Mouse (Mus musculus) gonadal fat pad, adult 2 months (tissue): Measurements from ENCODE around the gene Smarca4. TPM values are rescaled to one million over a fixed set of nuclear protein-coding genes. Genes with fewer than 3 reads are reported as not detected.

ENCODE experiments used
- DNase-seq: peaks from one replicate; pipeline ENCODE4 v3.0.0-alpha.2; 2012; ENCODE audit warnings: low read depth
- polyA plus RNA-seq: library from polyadenylated mRNA; depleted of rRNA; stranded (reverse); fragments of >200 nt; gene quantifications from 2 replicates; pipeline ENCODE4 v1.2.3, GENCODE M21; 2012

The Smarca4 gene
- polyA plus RNA-seq, 1 experiment, result 38.3 TPM

GRCm38 (mm10) chr9:21601073-21601472 is 14.9 kb upstream of the Smarca4 start:
- no peak for DNase-seq

DNA sequence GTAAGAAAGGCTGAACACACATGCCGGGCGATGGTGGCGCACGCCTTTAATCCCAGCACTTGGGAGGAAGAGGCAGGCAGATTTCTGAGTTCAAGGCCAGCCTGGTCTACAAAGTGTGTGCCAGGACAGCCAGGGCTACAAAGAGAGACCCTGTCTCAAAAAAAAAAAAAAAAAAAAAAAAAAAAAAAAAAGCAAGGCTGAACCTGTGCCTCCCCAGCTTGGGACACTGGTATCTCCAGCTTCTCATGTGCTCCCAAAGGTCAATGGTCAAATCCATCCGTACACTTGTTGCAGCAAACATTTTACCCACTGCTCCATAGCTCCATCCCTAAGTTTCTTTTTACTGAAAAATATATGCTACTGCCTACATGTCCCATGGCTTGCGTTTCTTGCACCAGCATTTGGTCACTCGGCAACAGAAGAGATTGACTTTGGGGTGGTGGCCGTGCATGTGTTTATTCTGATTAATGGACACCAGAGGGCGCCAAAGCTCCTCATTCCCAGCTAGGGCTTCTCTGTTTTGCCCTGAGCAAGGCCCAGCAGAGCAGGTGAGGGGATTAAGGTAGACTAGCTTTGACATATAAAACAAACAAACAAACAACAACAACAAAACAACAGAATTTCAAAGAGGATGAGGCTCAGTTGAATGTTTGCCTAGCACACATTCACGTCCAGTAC is 14.1 kb upstream of the Smarca4 start:
- no peak for DNase-seq

- no peak for DNase-seq
Observed at GRCm38 (mm10) chr9:21604119-21604518, 11.8 kb upstream of the Smarca4 start.

- no peak for DNase-seq
Observed at GRCm38 (mm10) chr9:21605865-21606264, 10.1 kb upstream of the Smarca4 start.

- no peak for DNase-seq
Observed at GRCm38 (mm10) chr9:21606648-21607047, 9.3 kb upstream of the Smarca4 start.

DNA sequence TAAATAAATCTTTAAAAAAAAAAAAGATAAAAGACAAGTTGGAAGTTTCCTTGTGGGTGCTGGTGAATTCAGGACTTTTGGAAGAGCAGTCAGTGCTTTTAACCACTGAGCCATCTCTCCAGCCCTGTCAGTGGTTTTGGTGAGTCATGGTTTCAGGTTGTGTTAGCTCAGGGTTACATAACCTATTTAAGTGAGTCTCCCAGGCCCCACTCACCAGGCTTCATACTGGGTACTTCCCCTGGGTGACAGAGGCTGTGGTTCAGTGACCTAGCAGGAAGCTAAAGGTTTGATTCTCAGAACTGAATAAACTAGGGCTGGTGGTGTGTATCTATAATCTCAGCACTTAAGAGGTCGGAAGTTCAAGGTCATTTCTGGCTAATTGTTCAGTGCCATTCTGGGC is 6.1 kb upstream of the Smarca4 start:
- DNase-seq, result no peak

DNA sequence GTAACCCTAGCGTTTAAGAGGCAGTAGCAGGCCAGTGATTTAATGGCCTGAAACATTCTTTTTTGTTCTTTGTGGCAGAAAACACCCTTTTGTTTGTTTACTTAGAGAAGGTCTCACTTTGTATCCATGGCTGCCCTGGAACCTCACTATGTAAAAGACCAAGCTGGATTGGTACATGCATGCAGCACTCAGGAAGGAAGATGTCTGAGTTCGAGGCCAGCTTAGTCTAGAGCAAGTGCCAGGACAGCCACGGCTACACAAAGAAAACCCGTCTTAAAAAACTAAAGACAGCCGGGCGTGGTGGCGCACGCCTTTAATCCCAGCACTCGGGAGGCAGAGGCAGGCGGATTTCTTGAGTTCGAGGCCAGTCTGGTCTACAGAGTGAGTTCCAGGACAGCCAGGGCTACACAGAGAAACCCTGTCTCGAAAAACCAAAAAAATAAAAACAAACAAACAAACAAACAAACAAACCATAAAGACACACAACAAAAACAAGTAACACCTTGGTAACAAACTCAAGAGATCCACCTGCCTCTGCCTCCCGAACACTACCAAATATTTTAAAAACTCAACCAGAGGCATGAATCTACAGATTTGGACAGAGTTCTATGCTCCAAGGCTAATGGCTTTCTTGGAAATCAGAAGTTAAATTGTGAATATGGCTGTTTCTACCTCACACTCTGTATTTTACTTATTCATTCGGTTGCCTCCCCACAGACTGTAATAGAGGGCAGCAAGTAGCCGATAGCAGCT is 929 bp upstream of the Smarca4 start:
- DNase-seq, result no peak

DNA sequence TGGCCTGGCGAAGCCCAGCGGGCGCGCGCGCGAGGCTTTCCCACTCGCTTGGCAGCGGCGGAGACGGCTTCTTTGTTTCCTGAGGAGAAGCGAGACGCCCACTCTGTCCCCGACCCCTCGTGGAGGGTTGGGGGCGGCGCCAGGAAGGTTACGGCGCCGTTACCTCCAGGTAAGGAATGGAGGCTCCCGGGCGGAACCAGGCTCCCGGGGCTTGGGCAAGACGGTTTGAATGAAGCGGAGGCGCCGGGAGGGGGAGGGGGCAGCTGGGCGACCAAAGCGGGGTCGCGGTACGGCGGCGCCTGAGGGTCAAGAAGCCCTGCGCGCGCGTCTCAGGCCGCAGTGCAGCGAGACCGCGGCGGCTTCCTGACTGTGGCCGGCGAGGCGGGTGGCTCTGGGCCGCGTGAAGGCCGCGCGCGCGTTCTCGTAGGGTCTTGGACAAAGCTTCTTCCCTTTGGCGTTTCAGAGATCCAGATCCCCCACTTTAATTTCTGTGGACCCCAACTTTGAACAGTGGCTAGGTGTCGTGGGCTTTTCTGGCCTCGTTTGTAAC is 338 bp downstream of the Smarca4 start:
- DNase-seq, result no peak

DNA sequence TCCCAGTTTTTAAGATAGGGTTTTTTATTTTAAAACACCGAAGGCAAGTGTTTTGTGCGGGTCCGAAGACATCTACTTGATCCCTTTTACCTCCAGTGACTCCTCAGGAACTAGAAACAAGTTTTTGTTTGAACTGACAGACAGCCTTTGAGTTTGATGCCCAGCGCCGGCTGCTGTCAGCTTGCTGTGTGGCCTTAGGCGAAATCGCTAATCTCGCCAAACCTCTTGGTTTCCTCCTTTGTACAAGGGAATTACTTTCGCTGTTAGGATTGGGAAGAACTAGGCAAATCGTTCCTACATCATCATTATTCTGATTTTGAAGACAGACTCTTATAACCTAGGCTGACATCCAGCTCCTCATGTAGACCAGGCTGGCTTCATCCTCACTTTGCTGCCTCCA is 1.1 kb downstream of the Smarca4 start:
- no peak for DNase-seq

GRCm38 (mm10) chr9:21620229-21620628 is 4.3 kb downstream of the Smarca4 start:
- peak; percentile 60 for DNase-seq

DNA sequence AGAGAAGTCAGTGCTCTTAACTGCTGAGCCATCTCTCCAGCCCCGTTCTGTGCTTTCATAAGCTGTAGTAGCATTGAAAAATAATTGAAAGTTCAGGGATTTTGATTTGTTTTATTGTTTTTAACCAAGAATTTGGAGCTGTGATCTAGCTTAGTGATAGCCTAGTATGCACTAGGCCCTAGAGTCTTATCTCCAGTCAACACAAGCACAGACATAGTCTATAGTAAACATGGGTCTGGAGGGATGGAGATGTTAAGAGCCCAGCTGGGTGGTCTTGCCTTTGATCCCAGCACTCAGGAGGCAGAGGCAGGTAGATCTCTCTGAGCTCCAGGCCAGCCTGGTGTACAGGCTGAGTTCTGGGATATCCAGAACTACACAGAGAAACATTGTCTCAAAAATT is 6.7 kb downstream of the Smarca4 start:
- no peak for DNase-seq

- no peak for DNase-seq
Observed at GRCm38 (mm10) chr9:21625342-21626339, 9.7 kb downstream of the Smarca4 start.

GRCm38 (mm10) chr9:21626571-21626970 is 10.6 kb downstream of the Smarca4 start:
- no peak for DNase-seq

DNA sequence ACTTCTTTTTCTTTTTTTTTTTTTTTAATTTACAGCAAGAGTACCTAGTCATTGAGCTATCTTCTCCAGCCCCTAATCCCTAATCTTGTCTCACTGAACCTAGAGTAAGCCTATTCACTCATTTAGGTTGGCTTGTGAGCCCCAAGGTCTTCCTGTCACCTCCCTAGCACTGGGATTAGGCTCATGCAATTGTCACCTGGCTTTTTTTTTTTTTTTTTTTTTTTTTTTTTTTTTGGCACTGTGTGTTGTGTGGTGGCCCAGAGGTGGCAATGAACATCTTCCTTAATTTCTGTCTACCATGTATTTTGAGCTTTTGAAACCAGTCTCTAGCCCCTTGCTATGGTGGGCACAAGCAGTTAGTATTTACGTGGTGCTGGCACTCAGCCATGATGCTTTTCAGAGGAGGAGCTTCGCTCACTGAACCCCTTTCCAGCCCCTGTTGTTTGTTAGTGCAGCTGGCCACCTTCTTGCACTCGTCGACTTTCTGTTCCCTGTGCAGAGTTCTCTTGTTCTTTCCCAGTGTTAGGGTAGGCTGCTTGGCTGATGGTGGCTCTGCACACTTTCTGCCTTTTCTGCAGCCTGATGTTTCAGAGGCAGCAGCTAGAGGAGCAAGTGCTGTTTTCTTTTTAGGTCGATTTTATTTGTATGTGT is 11.3 kb downstream of the Smarca4 start:
- no peak for DNase-seq

DNA sequence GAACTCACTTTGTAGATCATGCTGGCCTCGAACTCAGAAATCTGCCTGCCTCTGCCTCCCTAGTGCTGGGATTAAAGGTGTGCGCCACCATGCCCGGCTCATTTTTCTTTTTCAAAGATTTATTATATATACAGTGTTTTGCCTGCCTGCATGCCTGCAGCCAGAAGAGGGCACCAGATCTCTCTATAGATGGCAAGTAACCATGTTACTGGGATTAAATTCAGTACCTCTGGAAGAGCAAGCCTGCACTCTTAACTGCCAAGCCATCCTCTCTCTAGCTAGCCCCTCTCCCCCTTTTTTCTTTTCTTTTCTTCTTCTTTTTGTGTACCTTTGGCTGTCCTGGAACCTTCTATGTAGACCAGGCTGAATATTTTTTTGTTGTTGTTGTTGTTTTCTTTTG is 14.7 kb downstream of the Smarca4 start:
- no peak for DNase-seq

DNA sequence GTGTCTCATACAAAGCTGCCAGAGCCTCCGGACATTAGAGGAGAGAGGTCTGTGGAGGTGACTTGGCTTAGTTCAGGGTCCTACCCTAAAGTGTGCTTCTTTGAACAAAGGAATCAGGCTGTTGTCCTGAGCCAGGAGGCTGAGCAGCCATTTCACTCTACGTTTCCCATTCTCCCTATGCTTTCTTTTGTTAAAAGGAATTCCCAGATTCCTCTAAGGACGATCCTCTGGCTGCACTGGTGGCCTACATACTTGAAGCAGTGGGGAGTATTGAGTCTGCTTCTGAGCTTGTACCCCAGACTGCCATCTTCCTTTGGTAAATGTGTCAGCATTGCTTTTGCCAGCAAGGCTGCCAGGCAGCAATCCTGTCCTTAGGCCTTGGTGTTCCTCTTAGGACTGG is 17.1 kb downstream of the Smarca4 start:
- no peak for DNase-seq

DNA sequence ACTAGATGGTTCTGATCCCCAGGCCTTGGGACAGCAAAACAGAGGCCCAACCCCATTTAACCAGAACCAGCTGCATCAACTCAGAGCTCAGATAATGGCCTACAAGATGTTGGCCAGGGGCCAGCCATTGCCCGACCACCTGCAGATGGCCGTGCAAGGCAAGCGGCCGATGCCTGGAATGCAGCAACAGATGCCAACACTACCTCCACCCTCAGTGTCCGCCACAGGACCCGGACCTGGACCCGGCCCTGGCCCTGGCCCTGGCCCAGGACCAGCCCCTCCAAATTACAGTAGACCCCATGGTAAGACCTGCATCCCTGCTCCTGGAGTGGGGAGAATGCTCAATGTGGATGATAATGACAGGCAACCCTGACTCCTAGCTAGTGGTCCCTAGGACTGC is 19.7 kb downstream of the Smarca4 start:
- no peak for DNase-seq

DNA sequence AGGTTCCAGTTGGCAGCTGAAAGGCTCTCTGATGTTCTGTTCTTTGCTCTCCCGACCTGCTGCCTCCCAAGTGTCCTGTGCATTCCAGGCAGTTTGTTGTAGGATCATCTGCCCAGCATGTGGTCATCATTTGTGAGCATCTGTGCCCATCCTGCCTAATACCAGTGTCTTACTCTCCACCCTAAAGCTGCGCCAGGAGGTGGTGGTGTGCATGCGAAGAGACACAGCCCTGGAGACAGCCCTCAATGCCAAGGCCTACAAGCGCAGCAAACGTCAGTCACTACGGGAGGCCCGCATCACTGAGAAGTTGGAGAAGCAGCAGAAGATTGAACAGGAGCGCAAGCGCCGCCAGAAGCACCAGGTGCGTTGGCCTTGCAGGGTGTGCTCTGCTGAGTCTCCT is 23.1 kb downstream of the Smarca4 start:
- DNase-seq, result no peak

DNA sequence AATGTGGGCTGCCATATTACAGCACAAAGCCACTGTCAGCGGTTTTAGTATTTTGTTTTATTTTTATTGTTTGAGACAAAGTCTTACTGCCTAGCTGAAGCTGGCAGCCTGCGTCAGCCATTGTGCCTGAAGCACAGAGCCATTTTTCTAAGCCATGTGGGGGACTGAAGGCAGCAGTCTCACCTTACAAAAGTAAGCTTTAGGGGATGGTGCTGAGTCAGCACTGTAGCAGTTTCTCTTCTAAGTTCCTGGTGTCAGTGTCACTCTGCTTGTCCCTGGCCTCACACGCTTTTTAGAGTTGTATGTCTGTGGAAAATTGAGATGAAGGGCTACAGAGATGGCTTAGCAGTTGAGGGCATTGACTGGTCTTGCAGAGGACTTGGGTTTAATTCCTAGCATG is 30.4 kb downstream of the Smarca4 start:
- no peak for DNase-seq

- no peak for DNase-seq
Observed at GRCm38 (mm10) chr9:21647721-21648120, 31.8 kb downstream of the Smarca4 start.

- DNase-seq, result no peak
Observed at GRCm38 (mm10) chr9:21652263-21652662, 36.3 kb downstream of the Smarca4 start.
